Mouse (Mus musculus): ENCODE data around the gene Cdh16.
A peak's percentile ranks its signal among the peaks of the same experiment; 100 is the strongest.

Gene Cdh16

DNA sequence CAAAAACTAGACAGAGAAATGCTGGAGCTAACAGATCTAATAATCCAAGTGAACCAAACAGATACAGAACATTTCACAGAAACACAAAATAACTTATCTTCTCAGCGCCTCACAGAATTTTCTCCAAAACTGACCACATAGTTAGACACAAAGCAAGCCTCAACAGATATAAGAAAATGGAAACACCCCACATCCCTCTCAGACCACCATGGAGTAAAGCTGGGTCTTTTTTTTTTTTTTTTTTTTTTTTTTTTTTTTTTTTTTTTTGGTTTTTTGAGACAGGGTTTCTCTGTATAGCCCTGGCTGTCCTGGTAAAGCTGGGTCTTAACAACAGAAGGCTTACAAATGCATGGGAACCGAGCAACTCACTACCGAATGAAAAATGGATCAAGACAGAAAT is 47.4 kb downstream of the Cdh16 start:
- ATAC-seq (ENCODE audit: low TSS enrichment) = no peak

DNA sequence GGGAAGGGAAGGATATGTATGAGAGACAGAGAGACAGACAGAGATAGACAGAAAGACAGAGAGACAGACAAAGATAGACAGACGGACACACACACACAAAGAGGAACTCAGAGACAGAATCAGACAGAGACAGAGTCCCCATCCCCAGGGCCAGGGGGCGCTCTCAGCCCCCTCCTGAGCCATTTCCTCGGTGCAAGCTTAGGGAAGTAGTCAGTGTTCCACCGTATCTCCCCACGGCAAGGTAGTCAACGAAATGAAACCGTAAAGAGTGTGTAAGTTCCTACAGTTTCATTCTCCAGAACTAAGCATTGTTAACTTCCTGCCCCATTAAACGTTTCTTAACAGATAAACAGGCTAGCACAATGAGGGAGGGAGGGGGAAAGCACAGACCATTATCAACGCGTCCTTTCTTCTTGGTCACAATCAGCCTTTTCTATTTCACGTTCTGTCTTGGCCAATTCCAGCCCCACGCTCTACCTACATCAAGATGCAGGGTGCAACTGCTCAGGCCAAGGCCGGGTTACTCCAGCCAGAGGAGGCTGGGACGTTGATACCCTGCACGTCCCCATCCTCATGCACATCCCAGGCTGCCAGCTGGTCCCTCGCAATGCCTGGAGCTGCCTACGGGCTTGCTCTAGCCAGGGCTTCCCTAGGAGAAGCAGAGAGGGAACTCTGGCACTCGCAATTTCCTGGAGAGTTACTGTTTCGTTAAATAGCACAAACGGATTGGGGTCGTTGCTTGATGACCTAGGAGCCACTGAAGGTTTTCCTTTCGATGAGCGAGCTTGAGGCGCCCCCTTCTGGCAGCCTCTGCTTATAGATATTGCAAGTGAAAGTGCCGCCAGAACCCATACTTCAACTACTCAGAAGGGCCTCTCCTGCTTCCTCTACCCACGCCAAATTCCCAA is 53.5 kb downstream of the Cdh16 start:
- peak; percentile 88 for ATAC-seq (ENCODE audit: low TSS enrichment)

DNA sequence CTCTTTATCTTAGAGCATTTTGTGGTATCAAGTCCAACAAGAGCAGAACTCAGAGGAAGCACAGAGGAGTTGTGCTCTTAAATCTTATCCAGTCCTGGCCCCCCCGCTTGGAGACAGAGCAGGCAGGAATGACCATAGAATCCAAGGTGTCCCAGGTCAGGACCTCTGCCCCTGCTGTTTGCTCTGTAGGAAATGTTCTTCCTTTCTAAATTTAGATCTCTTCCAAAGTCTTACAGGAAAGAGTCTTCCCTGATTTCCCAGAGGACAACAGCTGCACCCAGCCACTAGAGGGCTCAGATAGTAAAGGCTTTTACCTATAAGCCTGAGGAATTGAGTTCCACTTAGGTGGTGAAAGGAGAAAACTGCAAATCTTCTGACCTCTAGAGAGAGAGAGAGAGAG is 54.6 kb downstream of the Cdh16 start:
- peak; percentile 67 for ATAC-seq (ENCODE audit: low TSS enrichment)

DNA sequence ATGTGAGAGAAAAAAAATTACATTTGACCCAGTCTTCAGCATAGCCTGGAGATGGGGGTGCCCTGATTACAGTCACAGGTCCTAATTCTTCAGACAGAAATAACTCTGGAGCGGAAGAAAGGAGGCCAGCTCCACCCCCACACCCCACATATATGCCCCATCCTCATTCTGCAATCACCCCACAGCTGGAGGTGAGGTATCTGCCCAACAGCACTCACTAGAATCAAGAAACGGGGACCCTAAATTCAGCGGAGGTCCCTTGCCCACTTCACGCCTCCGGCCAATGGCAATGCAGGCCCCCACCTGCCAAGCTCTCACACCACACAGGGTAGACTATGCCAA is 58.8 kb downstream of the Cdh16 start:
- ATAC-seq (ENCODE audit: low TSS enrichment) = no peak

DNA sequence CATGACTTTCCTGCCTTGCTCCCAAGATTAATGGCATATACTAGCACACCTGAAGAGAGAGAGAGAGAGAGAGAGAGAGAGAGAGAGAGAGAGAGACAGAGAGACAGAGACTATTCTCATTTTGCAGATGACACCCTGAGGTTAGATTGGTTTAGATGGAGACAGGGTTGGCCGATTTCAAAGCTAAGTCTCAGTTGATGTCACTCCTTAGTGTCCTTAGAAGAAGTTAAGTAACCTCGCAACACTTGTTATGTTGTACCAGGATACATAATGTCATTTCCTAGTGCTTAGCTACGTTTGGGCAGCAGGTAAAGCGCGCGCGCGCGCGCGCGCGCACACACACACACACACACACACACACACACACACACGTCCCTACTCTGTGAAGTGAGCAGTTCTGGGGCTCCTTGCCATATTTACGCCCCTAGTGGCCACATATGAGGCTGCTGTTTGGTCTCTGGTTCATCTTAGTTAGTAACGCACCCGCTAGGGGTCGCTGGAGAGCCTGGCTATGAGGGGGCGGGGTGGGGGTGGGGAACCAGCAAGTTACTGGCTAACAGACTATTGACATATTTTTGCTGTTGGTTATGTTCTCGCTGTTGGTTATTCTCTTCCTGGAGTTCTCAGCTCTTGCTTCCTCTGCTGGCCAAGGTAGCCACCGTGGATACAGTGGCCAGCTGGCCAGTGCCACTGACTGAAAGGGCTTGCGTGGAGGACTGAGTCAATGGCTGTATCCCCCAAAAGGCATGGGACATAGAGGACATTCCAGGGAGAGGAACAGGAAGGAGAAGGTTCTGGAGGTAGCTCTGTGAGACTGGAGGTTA is 59.4 kb downstream of the Cdh16 start:
- ATAC-seq (ENCODE audit: low TSS enrichment) = peak; percentile 88

DNA sequence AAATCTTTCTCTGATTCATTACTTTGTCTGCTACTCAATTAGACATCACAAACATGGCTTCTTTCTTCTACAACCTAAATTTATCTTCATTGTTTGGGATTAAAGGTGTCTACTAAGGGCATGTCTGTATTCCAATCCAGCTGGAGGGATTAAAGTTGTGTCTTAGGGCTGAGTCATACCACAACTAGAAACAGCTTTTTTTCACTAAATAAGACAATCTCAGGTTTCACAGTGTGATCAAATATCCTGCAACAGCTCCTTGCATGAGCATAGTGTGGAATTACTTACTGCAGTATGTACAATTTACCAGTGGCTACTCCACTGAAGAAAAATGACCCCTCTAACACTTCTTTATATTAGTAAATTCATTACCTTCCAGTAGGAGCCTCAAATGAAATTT is 63.5 kb downstream of the Cdh16 start:
- ATAC-seq (ENCODE audit: low TSS enrichment) = no peak

DNA sequence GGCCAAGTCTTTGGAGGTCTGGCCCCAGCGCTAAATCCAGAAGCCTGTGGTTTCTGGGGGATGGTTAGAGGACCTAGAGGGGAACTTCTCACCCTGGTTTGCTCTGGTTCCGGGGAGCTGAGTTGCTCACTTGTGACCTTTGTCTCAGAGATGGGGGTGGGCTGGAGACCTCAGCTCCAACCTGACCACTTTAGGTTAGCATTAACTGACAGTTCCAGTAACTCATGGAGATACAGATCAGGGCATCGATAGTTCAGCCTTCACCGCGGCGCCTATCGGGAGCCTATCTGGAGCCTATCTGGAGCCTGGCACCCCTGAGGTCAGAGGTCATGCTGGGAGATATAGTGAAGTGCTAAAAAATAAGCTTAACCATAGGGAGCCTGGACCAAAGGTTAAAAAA is 67.0 kb downstream of the Cdh16 start:
- no peak for ATAC-seq (ENCODE audit: low TSS enrichment)

DNA sequence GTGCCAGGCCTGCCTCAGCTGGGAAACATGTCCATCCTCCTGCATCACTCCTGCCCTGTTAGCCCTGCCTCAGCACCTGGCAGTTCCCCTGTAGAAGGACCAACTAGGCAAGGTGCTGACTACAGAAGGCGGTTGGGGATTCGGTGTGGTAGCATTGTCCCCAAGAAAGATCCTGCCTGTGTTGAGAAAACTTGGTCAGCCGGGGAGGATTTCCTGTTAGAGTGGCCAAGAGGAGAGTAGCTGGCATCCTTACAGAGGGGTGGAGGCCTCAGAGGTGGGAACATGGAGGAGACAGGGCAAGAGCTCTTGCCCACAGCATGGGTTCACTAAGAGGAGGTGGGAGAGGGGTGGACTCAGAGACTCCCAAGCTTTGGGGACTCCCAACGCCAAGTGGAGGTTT is 69.0 kb downstream of the Cdh16 start:
- no peak for ATAC-seq (ENCODE audit: low TSS enrichment)
